Mouse (Mus musculus): ENCODE results near the gene Fry. TPM values are rescaled to one million over a fixed set of nuclear protein-coding genes. Genes with fewer than 3 reads are reported as not detected.

The Fry gene
- total RNA-seq, 1 experiment from 2014 or later = 51.4 TPM

- ATAC-seq (replicated peaks; ENCODE audit: insufficient number of reproducible peaks, low FRiP score, low TSS enrichment, poor library complexity, severe bottlenecking) = no peak
Observed at GRCm38 (mm10) chr5:150345946-150346345, 227.5 kb downstream of the Fry start.

GRCm38 (mm10) chr5:150346378-150346777 is 227.9 kb downstream of the Fry start:
- ATAC-seq (replicated peaks; ENCODE audit: insufficient number of reproducible peaks, low FRiP score, low TSS enrichment, poor library complexity, severe bottlenecking) = no peak

- no peak for ATAC-seq (replicated peaks; ENCODE audit: insufficient number of reproducible peaks, low FRiP score, low TSS enrichment, poor library complexity, severe bottlenecking)
Observed at GRCm38 (mm10) chr5:150347845-150348244, 229.4 kb downstream of the Fry start.

GRCm38 (mm10) chr5:150348302-150348701 is 229.9 kb downstream of the Fry start:
- ATAC-seq (replicated peaks; ENCODE audit: insufficient number of reproducible peaks, low FRiP score, low TSS enrichment, poor library complexity, severe bottlenecking) = no peak

GRCm38 (mm10) chr5:150351191-150351590 is 232.7 kb downstream of the Fry start:
- no peak for ATAC-seq (replicated peaks; ENCODE audit: insufficient number of reproducible peaks, low FRiP score, low TSS enrichment, poor library complexity, severe bottlenecking)

GRCm38 (mm10) chr5:150358671-150359070 is 240.2 kb downstream of the Fry start:
- no peak for ATAC-seq (replicated peaks; ENCODE audit: insufficient number of reproducible peaks, low FRiP score, low TSS enrichment, poor library complexity, severe bottlenecking)

GRCm38 (mm10) chr5:150362241-150362640 is 243.8 kb downstream of the Fry start:
- ATAC-seq (replicated peaks; ENCODE audit: insufficient number of reproducible peaks, low FRiP score, low TSS enrichment, poor library complexity, severe bottlenecking) = no peak

- no peak for ATAC-seq (replicated peaks; ENCODE audit: insufficient number of reproducible peaks, low FRiP score, low TSS enrichment, poor library complexity, severe bottlenecking)
Observed at GRCm38 (mm10) chr5:150364621-150365020, 246.2 kb downstream of the Fry start.

- no peak for ATAC-seq (replicated peaks; ENCODE audit: insufficient number of reproducible peaks, low FRiP score, low TSS enrichment, poor library complexity, severe bottlenecking)
Observed at GRCm38 (mm10) chr5:150367027-150367426, 248.6 kb downstream of the Fry start.

- ATAC-seq (replicated peaks; ENCODE audit: insufficient number of reproducible peaks, low FRiP score, low TSS enrichment, poor library complexity, severe bottlenecking) = no peak
Observed at GRCm38 (mm10) chr5:150370291-150370690, 251.8 kb downstream of the Fry start.

- no peak for ATAC-seq (replicated peaks; ENCODE audit: insufficient number of reproducible peaks, low FRiP score, low TSS enrichment, poor library complexity, severe bottlenecking)
Observed at GRCm38 (mm10) chr5:150370895-150371294, 252.4 kb downstream of the Fry start.

- no peak for ATAC-seq (replicated peaks; ENCODE audit: insufficient number of reproducible peaks, low FRiP score, low TSS enrichment, poor library complexity, severe bottlenecking)
Observed at GRCm38 (mm10) chr5:150372956-150373355, 254.5 kb downstream of the Fry start.

GRCm38 (mm10) chr5:150374778-150375559 is 256.5 kb downstream of the Fry start:
- no peak for ATAC-seq (replicated peaks; ENCODE audit: insufficient number of reproducible peaks, low FRiP score, low TSS enrichment, poor library complexity, severe bottlenecking)

GRCm38 (mm10) chr5:150378586-150378985 is 260.1 kb downstream of the Fry start:
- ATAC-seq (replicated peaks; ENCODE audit: insufficient number of reproducible peaks, low FRiP score, low TSS enrichment, poor library complexity, severe bottlenecking) = no peak

- no peak for ATAC-seq (replicated peaks; ENCODE audit: insufficient number of reproducible peaks, low FRiP score, low TSS enrichment, poor library complexity, severe bottlenecking)
Observed at GRCm38 (mm10) chr5:150380767-150381166, 262.3 kb downstream of the Fry start.

GRCm38 (mm10) chr5:150382411-150382810 is 264.0 kb downstream of the Fry start:
- no peak for ATAC-seq (replicated peaks; ENCODE audit: insufficient number of reproducible peaks, low FRiP score, low TSS enrichment, poor library complexity, severe bottlenecking)

- ATAC-seq (replicated peaks; ENCODE audit: insufficient number of reproducible peaks, low FRiP score, low TSS enrichment, poor library complexity, severe bottlenecking) = no peak
Observed at GRCm38 (mm10) chr5:150384272-150385215, 266.1 kb downstream of the Fry start.

GRCm38 (mm10) chr5:150385224-150385623 is 266.8 kb downstream of the Fry start:
- no peak for ATAC-seq (replicated peaks; ENCODE audit: insufficient number of reproducible peaks, low FRiP score, low TSS enrichment, poor library complexity, severe bottlenecking)

GRCm38 (mm10) chr5:150388623-150389022 is 270.2 kb downstream of the Fry start:
- ATAC-seq (replicated peaks; ENCODE audit: insufficient number of reproducible peaks, low FRiP score, low TSS enrichment, poor library complexity, severe bottlenecking) = no peak

Data from monocyte, adult 5-6 weeks (primary cell).